Mouse (Mus musculus): ENCODE measurements at regions not wholly inside any gene's neighbourhood (a gene's known extent, or its start where the extent isn't known, plus 50 kb on each side); places are given as distances from the start of the nearest gene placed in this dataset.

GRCm38 (mm10) chr16:82661015-82661414, 167.2 kb upstream of the Gm21833 start:
- ATAC-seq (ENCODE audit: low TSS enrichment) = peak; percentile 74

- no peak for ATAC-seq (ENCODE audit: low TSS enrichment)
Observed at GRCm38 (mm10) chr16:82674926-82675325, 153.3 kb upstream of the Gm21833 start.

- peak; percentile 97 for ATAC-seq (ENCODE audit: low TSS enrichment)
Observed at GRCm38 (mm10) chr16:82683113-82683512, 145.1 kb upstream of the Gm21833 start.

GRCm38 (mm10) chr16:82700922-82701321, 127.3 kb upstream of the Gm21833 start:
- no peak for ATAC-seq (ENCODE audit: low TSS enrichment)

- ATAC-seq (ENCODE audit: low TSS enrichment) = no peak
Observed at GRCm38 (mm10) chr16:82711161-82711560, 117.0 kb upstream of the Gm21833 start.

GRCm38 (mm10) chr16:82734117-82734516, 94.1 kb upstream of the Gm21833 start:
- ATAC-seq (ENCODE audit: low TSS enrichment) = peak; percentile 92

GRCm38 (mm10) chr16:82758466-82758865, 69.7 kb upstream of the Gm21833 start:
- ATAC-seq (ENCODE audit: low TSS enrichment) = no peak
